Mouse (Mus musculus) mammary gland, adult 2 months (tissue): Measurements from ENCODE around the gene Fetub. TPM values are rescaled to one million over a fixed set of nuclear protein-coding genes. Genes with fewer than 3 reads are reported as not detected.

Experiments used
- polyA plus RNA-seq: library from polyadenylated mRNA; depleted of rRNA; stranded (reverse); fragments of >200 nt; gene quantifications from 2 replicates; pipeline ENCODE4 v1.2.3, GENCODE M21; 2012; ENCODE audit warnings: low replicate concordance; rRNA removed

The Fetub gene
- polyA plus RNA-seq, result 0.33 and 1.5 TPM in 2 replicates

GRCm38 (mm10) chr16:22918034-22918433 lies at the start of gene Fetub:
Gene Fetub (plus strand): TSS chr16:22918334.

GRCm38 (mm10) chr16:22890683-22891510 lies 27.2 kb upstream of the Fetub start, which contains the start of gene Ahsg:
Gene Ahsg (plus strand): TSS chr16:22891277.

DNA sequence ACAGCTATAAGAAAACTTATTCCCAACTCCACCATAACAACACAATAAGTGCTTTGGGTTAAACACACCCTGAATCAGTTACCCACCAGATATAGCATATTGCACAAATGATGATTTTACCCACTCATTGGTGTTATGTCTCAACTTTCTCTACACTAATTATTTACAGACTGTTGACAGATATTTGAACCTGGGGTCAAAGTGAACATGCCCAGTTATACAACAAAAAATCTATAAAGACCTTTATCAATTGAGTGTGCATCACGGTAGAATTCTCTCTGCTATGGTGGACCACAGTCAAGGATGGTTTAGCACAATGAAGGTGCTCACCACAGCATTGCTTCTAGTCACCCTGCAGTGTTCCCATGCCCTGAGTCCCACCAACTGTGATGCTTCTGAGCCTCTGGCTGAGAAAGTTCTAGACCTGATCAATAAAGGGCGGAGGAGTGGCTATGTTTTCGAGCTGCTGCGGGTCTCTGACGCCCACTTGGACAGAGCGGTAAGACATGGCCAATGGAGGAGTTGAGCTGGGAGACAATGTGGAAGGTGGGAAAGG lies 32.8 kb downstream of the Fetub start, which contains the start of gene Hrg:
Hrg (plus strand) TSS at position 233 of the 556 bp plus-strand sequence.

Other genes with a start within 250 kb of the Fetub start
- gene Crygs, start 106.8 kb upstream of the Fetub start, polyA plus RNA-seq, result not detected in 2 replicates
- 8.6 and 17.7 TPM in 2 replicates for gene Tbccd1, start 60.7 kb upstream of the Fetub start, polyA plus RNA-seq
- gene Dnajb11, start 60.5 kb upstream of the Fetub start, polyA plus RNA-seq, result 10.1 and 18.6 TPM in 2 replicates
- gene Ahsg, start 27.1 kb upstream of the Fetub start, polyA plus RNA-seq, result 0.27 and 41.7 TPM in 2 replicates
- 0.96 TPM in 1 of 2 replicates, not detected in the other for gene Hrg, start 32.7 kb downstream of the Fetub start, polyA plus RNA-seq
- 0.39 and 2.0 TPM in 2 replicates for gene Kng2, start 111.1 kb downstream of the Fetub start, polyA plus RNA-seq
- gene Kng1, start 139.5 kb downstream of the Fetub start, polyA plus RNA-seq, result 1.0 TPM in 1 of 2 replicates, not detected in the other
- 52.6 and 165 TPM in 2 replicates for gene Eif4a2, start 189.1 kb downstream of the Fetub start, polyA plus RNA-seq
- 1.6 TPM in 1 of 2 replicates, not detected in the other for gene Rfc4, start 209.4 kb downstream of the Fetub start, polyA plus RNA-seq
- gene Adipoq, start 228.2 kb downstream of the Fetub start, polyA plus RNA-seq, result 970 and 1,963 TPM in 2 replicates